ENCODE assay signal across 10 mouse cellular contexts in genomic region chr11:8469537-8469936, GRCm38 (mm10).
DNase-seq lines count a peak whose midpoint lies in the region; ATAC-seq and TF ChIP-seq lines count a peak whose summit lies in the region.
"Had no signal": no experiment of that assay in that cellular context is flagged by ENCODE, and none has a peak within 500 bp of the region (broad histone marks: within the 10 kb centered on the region; RNA-seq: fewer than 3 reads in every experiment).

No protein-coding gene starts in this region.

- peaks cover 52% of the 10 kb centered on the region for H3K4me1 ChIP-seq in intestine, embryonic 16.5 days (ENCODE audit: control insufficient read depth, insufficient read depth, low read length)

- WGBS in intestine, embryonic 16.5 days: 25% methylated on average over 9 of the region's 9 CpGs

- H3K4me2 ChIP-seq in intestine, embryonic 16.5 days (ENCODE audit: low read depth, low read length): peak overlapping the region; percentile 81; the same call in 1 of the 2 replicates

- no peak overlapping the region for H3K4me3 ChIP-seq in layer of hippocampus, adult 2 months
- H3K4me3 ChIP-seq in intestine, embryonic 16.5 days (ENCODE audit: low read length): no peak overlapping the region

- no peaks in the 10 kb centered on the region for H3K36me3 ChIP-seq in intestine, embryonic 16.5 days (ENCODE audit: control insufficient read depth, insufficient read depth, low read length)
- H3K36me3 ChIP-seq: midbrain, embryonic 15.5 days had no signal

- H3K27me3 ChIP-seq in intestine, embryonic 16.5 days (replicated peaks; ENCODE audit: control insufficient read depth, insufficient read depth, low read length): no peaks in the 10 kb centered on the region

- ATAC-seq in intestine, embryonic 16.5 days: peak; percentile 16
- ATAC-seq: activated CD4-positive, CD25-positive, alpha-beta regulatory T cell, adult 4 months had no signal

- no peaks in the 10 kb centered on the region for H3K9me3 ChIP-seq in intestine, embryonic 16.5 days (ENCODE audit: control insufficient read depth, low read length)
- H3K9me3 ChIP-seq: midbrain, embryonic 15.5 days had no signal

- TF ChIP-seq CTCF in layer of hippocampus, adult 2 months (conservative IDR thresholded peaks at IDR 0.05): no peak

- H3K27ac ChIP-seq in layer of hippocampus, adult 2 months: peak overlapping the region; percentile 94
- peak overlapping the region; percentile 91 for H3K27ac ChIP-seq in intestine, embryonic 16.5 days (ENCODE audit: low read length)

- no peak for DNase-seq in layer of hippocampus, adult 2 months (ENCODE audit: low spot score in 2 of 2)
- DNase-seq in layer of hippocampus, postnatal 14 days (ENCODE audit: low spot score in 2 of 2): no peak
- DNase-seq in kidney, postnatal 36 days: peak; percentile 17 to 46
- DNase-seq in lung, postnatal 4 days: peak; percentile 61 to 77
- DNase-seq in spleen, postnatal 4 days (ENCODE audit: low spot score in 2 of 2): no peak
- no peak for DNase-seq in cerebellum, postnatal 25 days
- no peak for DNase-seq in urinary bladder, adult 18-20 months (ENCODE audit: low spot score in 2 of 2)

- peak overlapping the region; percentile 81; the same call in 1 of the 2 replicates for H3K9ac ChIP-seq in intestine, embryonic 16.5 days (ENCODE audit: low read depth, low read length)

Comparison
In these comparisons a context has a peak if more than half of its experiments do, and no peak if none do; other contexts are left out.
1. DNase-seq: peak in kidney, postnatal 36 days (2 of 2) and lung, postnatal 4 days (2 of 2); none in layer of hippocampus, adult 2 months (0 of 2), layer of hippocampus, postnatal 14 days (0 of 2), spleen, postnatal 4 days (0 of 2), cerebellum, postnatal 25 days (0 of 2) and urinary bladder, adult 18-20 months (0 of 2).